Mouse (Mus musculus) frontal cortex, postnatal 14 days (tissue): ENCODE measurements around the gene Espl1.
A peak's percentile ranks its signal among the peaks of the same experiment; 100 is the strongest.

Experiments used
- DNase-seq, 2 experiments: peaks; one replicate each; pipeline ENCODE4 v3.0.0; 2022; ENCODE audit warnings: low spot score in 2 of 2

Espl1 gene

DNA sequence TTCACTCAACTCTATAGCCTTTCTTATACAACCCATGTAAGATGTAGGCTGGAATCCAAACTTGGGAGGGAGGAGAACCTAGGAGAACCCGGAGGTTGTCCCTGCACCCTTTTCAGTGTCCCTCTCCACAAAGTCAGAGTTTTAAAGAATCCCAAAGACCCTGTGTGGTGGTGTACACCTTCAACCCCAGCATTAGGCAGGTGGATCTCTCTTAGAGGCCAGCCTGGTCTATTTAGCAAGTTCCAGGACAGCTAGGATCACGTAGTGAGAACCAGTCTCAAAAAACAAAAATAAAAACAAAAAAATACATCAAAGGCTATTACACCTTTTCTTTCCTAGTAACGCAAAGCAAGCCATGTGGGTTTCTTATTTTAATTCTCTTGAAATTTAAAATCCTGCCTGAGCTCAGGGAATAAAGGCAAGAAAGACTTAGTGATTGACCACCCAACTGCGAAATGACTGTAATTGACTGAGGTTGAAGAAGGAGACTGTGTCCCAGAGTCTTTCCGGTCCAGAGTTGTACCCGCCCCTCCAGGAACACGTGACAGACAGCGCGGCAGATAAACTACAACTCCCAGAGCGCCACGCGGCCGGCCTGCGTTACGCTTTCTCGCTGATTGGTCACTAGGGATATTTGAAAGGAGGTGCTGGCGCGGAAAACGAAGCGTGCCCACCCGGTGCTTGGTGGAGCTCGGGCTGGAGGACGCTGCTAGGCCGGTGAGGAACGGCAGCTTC, at the start of gene Espl1:
Gene Espl1, plus strand, starts transcription at position 634 of the 735 bp plus-strand sequence.
- peak; percentile 88 to 91 for DNase-seq

GRCm38 (mm10) chr15:102246866-102247251, 49.2 kb upstream of the Espl1 start:
- peak; percentile 80 to 84 for DNase-seq

DNA sequence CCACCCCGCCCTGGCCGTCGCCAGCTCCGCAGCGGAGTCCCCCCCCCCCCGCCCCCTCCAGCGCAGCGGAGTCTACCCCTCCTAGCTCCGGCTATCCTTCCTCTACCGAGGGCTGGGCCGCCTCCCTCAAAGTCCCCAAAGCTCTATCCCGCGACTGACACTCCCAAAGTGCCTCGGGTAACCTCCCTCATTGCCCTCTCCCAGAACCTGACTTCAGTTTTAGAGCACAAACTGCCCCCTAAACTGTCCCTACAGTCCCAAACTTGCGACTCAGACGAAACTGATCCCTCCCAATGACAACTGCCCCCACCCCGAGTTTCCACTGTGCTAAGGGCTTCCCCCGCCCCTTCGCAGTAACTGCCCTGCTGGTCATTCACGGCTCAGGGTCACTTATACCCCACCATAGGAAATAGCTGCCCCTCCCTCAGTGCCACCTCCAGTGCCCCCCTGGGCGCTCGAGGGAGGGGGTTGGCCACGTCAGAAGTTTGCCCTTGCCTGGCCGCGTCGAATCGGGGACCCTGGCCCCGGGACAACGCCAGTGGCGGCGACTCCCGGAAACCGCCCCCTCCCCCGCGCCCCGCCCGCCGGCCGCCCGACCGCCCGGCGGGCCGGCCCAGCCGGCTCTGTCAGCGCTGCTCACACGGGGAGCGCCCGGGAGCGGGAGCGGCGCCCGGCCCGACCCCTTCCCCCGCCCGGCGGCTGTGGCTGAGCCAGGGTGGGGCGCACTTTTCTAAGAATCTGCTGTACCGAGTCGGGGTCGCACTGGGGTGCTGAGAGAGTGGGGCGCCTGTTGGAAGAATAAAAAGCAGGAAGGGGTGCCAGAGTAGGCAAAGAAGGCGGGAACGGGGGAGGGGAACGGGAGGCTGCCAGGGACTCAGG, 48.6 kb upstream of the Espl1 start:
- DNase-seq, result no peak

GRCm38 (mm10) chr15:102248131-102248811, 47.8 kb upstream of the Espl1 start:
- no peak for DNase-seq

- DNase-seq, result no peak
These were observed 47.3 kb upstream of the Espl1 start for GRCm38 (mm10) chr15:102248812-102249191.

DNA sequence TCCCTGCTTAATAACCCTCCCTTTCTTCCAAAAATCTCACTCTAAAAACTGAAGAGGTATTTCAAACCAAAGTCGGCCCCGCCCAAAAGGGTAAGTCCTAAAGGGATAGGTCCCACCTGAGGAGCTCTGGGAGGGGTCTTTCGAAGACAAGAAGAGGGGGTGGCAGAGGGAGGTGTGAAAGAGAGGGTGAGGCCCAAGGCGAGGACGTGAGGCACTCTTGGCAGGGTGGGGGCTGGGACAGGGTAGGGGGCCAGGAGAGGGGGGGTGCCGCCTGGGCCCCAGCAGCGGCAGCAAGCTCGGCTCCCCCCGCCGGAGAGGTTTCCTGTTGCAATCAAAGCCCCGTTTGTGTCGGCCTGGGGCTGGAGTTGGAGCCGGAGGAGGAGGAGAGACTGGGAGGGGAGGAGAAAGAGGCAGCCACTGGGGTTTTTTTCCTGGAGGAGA, 46.8 kb upstream of the Espl1 start:
- DNase-seq, result no peak

GRCm38 (mm10) chr15:102249967-102250366, 46.1 kb upstream of the Espl1 start:
- no peak for DNase-seq

DNA sequence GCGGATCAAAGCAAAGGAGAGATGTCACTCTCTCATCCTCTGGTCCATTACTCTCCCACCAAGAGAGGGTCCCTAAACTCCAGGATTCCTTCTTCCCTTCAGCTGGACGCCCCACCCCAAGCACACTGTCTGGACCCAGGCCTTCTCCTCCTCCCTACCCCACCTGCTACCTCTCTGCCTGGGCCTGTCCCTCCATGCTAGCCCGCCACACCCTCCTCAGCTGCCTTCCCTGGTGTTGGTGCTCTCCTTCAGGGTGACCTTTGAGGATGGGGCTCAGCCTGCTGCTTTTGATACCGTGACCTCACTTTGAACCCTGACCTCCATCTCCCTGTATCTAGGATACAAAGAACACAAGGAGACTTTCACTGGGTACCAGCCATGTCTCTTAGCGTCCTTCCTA, 45.5 kb upstream of the Espl1 start:
- no peak for DNase-seq

- DNase-seq, result no peak
These were observed 40.4 kb upstream of the Espl1 start for GRCm38 (mm10) chr15:102255547-102256255.

DNA sequence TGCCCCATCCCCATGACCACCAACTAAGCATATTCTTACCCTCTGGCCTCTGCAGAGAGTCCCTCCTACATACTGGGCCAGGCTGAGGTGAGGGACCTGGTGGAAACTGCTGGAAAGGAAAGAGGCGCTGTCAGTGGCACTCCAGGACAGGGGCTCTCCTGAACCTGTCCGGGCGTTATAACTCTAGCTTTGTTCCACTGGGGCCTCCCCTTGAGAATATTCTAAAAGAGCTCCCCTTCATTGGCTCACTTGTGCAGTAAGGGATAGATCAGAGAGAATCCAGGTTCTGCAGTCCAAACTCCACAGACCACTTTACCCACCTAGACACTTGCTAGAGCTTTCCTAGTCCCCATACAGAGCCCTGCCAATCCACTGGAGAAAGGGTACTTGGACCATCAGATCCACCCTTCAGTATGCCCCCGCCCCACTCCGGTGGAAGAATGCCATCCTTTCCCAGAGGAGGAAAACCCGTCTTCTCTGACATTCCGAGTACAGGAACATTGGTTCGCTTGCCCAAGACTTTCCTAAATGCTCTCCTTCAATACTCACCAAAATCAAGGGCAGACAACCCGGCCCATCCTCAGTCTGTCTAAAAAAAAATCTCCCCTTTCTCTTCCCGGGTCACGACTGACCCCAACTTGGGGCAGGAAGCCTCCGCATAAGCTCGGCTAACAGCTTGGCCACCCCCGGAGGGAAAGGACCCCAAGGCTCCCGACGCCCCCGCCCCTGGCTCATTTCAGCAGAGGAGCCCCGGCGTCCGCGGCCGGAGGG, 39.5 kb upstream of the Espl1 start:
- no peak for DNase-seq

DNA sequence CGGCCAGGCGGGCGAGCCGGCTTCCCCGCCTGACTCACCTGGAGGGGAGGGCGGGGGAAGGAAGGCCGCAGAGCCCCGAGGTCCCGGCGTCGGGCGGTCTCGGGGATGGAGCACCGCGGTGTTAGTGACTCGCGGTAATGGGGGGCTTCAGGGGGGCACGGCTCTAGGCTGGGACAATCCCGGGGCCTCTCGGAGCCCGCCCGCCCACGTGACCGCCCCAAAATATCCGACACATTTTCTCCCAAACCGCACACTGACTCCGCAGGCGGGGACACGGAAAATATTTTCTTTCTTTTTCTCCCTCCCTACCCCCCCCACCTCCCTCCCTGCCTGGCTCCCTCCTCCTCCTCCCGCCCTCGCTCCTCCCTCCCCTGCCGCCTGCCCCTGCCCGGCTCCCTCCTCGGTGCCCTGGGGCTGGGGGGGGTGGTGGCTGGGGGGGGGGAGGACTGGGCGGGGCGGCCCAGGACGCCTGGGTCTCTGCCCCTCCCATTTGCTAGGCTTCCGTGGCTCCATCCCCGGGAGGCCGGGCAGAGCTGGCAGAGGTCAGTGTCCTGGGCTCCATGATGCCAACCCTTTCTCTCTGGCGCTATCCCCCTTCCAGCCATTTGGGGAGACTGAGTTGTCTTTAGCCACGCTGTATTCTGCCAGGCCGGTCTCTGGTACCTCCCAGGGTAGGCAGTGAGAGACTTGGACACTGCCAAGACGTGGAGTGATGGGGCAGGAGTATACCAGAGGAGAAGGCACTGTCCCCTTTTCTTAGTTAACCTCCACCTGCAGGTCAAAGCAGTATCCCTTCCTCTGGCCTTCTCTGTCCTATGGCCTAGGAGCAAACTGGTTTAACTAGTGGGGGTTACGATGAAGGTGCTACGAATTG, 38.6 kb upstream of the Espl1 start, which contains the start of gene Rarg:
Gene Rarg, minus strand, starts transcription at position 316 of the 874 bp plus-strand sequence.
- DNase-seq, result no peak

DNA sequence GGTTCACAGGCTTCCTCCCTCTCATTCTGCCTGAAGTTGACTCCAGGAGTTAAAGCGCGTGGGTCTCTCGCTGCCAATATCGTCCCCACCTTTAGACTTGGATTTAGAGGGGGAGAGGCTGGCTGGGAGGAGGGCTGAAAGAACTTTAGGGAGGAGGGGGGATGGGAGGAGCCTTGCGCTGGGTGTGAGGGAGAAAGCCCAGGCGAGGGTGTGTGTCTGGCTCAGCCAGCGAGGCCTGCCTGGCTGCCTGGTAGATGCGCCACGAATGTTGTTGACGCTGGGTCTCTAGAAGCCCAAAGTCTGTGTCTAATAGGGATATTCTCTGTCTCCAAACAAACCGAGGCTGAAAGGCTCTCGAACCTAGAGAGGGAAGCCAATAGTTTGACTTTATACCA, 38.0 kb upstream of the Espl1 start:
- DNase-seq, result no peak

DNA sequence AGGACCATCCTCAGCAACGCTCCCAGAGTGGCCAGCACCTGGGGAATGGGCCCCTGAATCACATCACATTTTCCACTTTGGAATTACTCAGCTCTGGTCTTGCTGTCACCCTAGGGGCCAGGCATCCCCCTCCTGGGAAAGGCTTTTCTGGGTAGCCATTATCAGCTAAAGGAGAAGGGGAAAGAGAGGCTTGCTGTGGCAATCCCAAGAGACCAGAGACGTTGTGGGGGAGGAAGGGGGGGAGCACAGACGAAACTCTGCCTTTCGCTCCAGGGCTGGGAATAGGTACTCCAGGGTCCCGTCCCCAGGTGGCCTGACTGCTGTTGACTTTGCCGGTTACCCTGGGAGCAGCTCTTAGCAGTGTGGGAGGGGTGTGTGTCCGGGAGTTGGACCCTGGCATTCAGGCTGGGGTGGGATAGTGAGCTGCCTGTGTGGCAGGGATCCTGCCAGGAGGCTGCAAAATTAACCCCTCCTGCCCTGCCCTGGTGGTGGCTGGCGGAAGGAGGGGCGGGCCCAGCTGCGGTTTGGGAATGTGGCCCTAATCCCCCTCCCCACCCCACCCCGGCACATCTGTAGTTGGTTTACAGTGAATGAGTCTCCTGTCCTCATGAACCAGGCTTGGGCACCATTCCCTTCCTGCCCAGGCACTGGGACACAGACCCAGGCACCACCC, 37.3 kb upstream of the Espl1 start:
- DNase-seq, result no peak

DNA sequence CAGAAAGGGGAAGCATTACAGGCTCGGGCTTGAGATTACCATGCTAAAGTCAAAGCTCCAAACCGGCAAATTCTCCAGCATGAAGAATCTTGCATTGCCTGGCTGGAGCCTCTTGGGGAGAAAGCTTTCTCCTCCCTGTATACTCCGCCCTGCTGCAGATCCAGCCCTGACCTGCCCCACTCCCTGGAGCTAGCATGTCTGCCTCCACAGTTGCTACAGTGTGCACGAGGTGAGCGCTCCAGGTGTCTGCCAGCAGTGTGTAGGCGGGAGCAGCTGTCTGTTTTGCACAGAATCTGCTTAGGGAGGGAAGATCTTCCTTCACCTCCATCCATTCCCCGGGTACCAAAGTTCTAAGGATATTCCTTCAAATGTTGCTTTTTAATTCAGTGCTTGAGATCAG, 33.5 kb upstream of the Espl1 start:
- no peak for DNase-seq

DNA sequence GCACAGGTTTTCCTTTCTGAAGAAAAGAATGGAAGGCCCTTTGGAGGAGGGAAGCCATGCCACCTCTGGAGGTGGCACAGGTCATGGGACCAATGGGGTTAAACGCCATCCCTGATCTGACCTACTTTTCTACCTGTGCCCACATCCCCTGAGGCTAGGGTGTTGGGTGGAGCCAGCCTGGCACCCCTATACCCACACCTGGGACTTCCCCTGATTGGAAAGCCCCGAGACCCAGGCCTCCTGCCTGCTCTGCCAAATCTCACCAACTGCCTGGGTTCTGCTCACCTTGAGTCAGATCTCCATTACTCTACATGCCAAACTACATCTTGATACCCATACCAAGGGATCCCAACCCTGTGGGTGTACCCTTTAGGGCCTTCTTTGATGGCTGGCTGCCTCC, 33.0 kb upstream of the Espl1 start:
- no peak for DNase-seq

DNA sequence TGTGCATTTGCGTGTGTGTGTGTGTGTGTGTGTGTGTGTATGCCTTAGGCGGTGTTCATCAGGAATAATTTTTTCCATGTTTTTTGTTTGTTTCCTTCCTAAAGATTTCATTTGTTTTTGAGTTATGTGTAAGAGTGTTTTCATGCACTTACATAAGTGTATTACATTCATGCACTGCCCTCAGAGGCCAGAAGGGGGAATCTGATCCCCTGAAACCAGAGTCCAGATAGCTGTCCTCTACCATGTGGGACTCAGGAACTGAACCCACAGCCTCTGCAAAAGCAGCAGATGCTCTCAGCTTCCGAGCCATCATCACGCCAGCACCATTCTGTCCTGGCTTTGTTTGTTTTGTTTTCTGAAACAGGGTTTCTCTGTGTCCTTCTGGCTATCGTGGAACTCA, 30.5 kb upstream of the Espl1 start:
- DNase-seq, result no peak

- no peak for DNase-seq
These were observed 25.6 kb upstream of the Espl1 start, which contains the start of gene Gm9918 for GRCm38 (mm10) chr15:102270274-102270960. TSS of gene Gm9918 (plus strand) at chr15:102270563.

- DNase-seq, result no peak
These were observed 24.6 kb upstream of the Espl1 start for GRCm38 (mm10) chr15:102271441-102271840.
